ENCODE assay signal across 15 mouse cellular contexts in the genomic region with DNA sequence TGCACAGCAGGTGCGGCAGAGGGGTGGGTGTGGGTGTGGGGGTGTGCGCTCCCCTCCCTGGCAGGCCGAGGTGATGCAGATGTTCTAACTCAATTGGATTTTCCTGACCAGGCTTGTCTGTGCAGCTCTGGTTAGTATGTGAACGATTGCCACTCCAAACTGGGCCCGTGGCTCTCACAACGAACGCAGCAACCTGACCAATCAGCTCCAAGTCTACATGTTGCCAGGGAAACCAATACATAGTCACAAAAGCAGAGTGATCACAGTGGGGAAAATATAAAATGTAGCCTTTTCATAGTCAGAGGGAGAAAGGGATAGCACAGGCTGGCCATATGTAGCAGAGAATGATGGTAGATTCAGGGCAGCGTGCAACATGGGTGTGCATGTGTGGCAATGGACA.
A peak's percentile ranks its signal among the peaks of the same experiment; 100 is the strongest.
DNase-seq lines count a peak whose midpoint lies in the region; ATAC-seq and TF ChIP-seq lines count a peak whose summit lies in the region.
"Had no signal": no experiment of that assay in that cellular context is flagged by ENCODE, and none has a peak within 500 bp of the region (broad histone marks: within the 10 kb centered on the region; RNA-seq: fewer than 3 reads in every experiment).

No protein-coding gene starts in this region.

- no peak for TF ChIP-seq EP300 in lung, postnatal 0 days (IDR thresholded peaks at IDR 0.05)

- no peaks in the 10 kb centered on the region for H3K27me3 ChIP-seq in forebrain, embryonic 14.5 days (replicated peaks; ENCODE audit: control insufficient read depth, insufficient read depth, low read length)
- no peaks in the 10 kb centered on the region for H3K27me3 ChIP-seq in forebrain, embryonic 10.5 days (ENCODE audit: poor library complexity, severe bottlenecking)
- H3K27me3 ChIP-seq in midbrain, postnatal 0 days (ENCODE audit: insufficient read depth, low read length) = no peaks in the 10 kb centered on the region
- no peaks in the 10 kb centered on the region for H3K27me3 ChIP-seq in lung, postnatal 0 days (replicated peaks; ENCODE audit: insufficient read depth, low read length)
- H3K27me3 ChIP-seq: embryonic facial prominence, embryonic 15.5 days had no signal

- ATAC-seq in forebrain, embryonic 14.5 days = peak; percentile 37; the same call in 1 of the 2 replicates
- ATAC-seq in midbrain, postnatal 0 days (ENCODE audit: low FRiP score) = peak; percentile 69; the same call in 1 of the 2 replicates
- ATAC-seq in lung, postnatal 0 days = no peak

- no peaks in the 10 kb centered on the region for H3K36me3 ChIP-seq in forebrain, embryonic 14.5 days (ENCODE audit: control insufficient read depth, insufficient read depth, low read length)
- H3K36me3 ChIP-seq in forebrain, embryonic 10.5 days (replicated peaks) = no peaks in the 10 kb centered on the region
- H3K36me3 ChIP-seq in midbrain, postnatal 0 days (ENCODE audit: insufficient read depth, low read length) = no peaks in the 10 kb centered on the region
- no peaks in the 10 kb centered on the region for H3K36me3 ChIP-seq in lung, postnatal 0 days (ENCODE audit: insufficient read depth, low read length)
- H3K36me3 ChIP-seq: embryonic facial prominence, embryonic 15.5 days had no signal

- peaks cover 9% of the 10 kb centered on the region for H3K4me1 ChIP-seq in forebrain, embryonic 14.5 days (ENCODE audit: control insufficient read depth, insufficient read depth, low read length)
- peaks cover 25% of the 10 kb centered on the region for H3K4me1 ChIP-seq in forebrain, embryonic 10.5 days
- peaks cover 17% of the 10 kb centered on the region; the same call in 1 of the 2 replicates for H3K4me1 ChIP-seq in midbrain, postnatal 0 days (ENCODE audit: insufficient read depth, low read length)
- peaks cover 4% of the 10 kb centered on the region; the same call in 1 of the 2 replicates for H3K4me1 ChIP-seq in lung, postnatal 0 days (ENCODE audit: insufficient read depth, low read depth, low read length)

- no peak overlapping the region for H3K4me3 ChIP-seq in forebrain, embryonic 14.5 days (ENCODE audit: low read depth, low read length)
- no peak overlapping the region for H3K4me3 ChIP-seq in forebrain, embryonic 10.5 days
- H3K4me3 ChIP-seq in layer of hippocampus, adult 2 months = no peak overlapping the region
- no peak overlapping the region for H3K4me3 ChIP-seq in midbrain, postnatal 0 days (ENCODE audit: low read depth, low read length)
- H3K4me3 ChIP-seq in lung, postnatal 0 days (ENCODE audit: low read depth, low read length) = no peak overlapping the region
- H3K4me3 ChIP-seq: embryonic facial prominence, embryonic 15.5 days; myocyte had no signal

- TF ChIP-seq CTCF in layer of hippocampus, adult 2 months (conservative IDR thresholded peaks at IDR 0.05) = no peak
- TF ChIP-seq CTCF in midbrain, postnatal 0 days (IDR thresholded peaks at IDR 0.05) = no peak
- no peak for TF ChIP-seq CTCF in lung, postnatal 0 days (IDR thresholded peaks at IDR 0.05)

- DNase-seq in forebrain, embryonic 14.5 days (ENCODE audit: low spot score) = peak; percentile 75
- DNase-seq in forebrain, embryonic 10.5 days (ENCODE audit: extremely low spot score, low spot score) = no peak
- DNase-seq in brain, embryonic 18.5 days (ENCODE audit: low read depth, low spot score) = peak; percentile 67
- peak; percentile 40 to 59 for DNase-seq in layer of hippocampus, adult 2 months (ENCODE audit: low spot score in 2 of 2)
- DNase-seq in midbrain, postnatal 0 days (ENCODE audit: low spot score) = peak; percentile 70
- no peak for DNase-seq in cerebellum, adult 11 months
- no peak for DNase-seq in lung, postnatal 0 days (ENCODE audit: low spot score)
- DNase-seq in cerebellum, postnatal 36 days = no peak
- DNase-seq: adrenal gland, adult 2 months; cerebellum, adult 9-10 months; kidney, postnatal 36 days; lung, adult 18-20 months; thymus, postnatal 36 days had no signal

- no peak overlapping the region for H3K9ac ChIP-seq in forebrain, embryonic 14.5 days (ENCODE audit: low read length)
- H3K9ac ChIP-seq in midbrain, postnatal 0 days (replicated peaks; ENCODE audit: low read length, poor library complexity, severe bottlenecking) = no peak overlapping the region
- H3K9ac ChIP-seq in lung, postnatal 0 days (replicated peaks; ENCODE audit: low read depth) = no peak overlapping the region
- H3K9ac ChIP-seq: embryonic facial prominence, embryonic 15.5 days had no signal

- H3K9me3 ChIP-seq in forebrain, embryonic 14.5 days (replicated peaks; ENCODE audit: control insufficient read depth, low read length) = no peaks in the 10 kb centered on the region
- no peaks in the 10 kb centered on the region for H3K9me3 ChIP-seq in forebrain, embryonic 10.5 days
- no peaks in the 10 kb centered on the region for H3K9me3 ChIP-seq in midbrain, postnatal 0 days (ENCODE audit: low read length)
- no peaks in the 10 kb centered on the region for H3K9me3 ChIP-seq in lung, postnatal 0 days (ENCODE audit: low read length)
- H3K9me3 ChIP-seq: embryonic facial prominence, embryonic 15.5 days had no signal

- H3K4me2 ChIP-seq in forebrain, embryonic 14.5 days (ENCODE audit: low read length) = no peak overlapping the region
- no peak overlapping the region for H3K4me2 ChIP-seq in midbrain, postnatal 0 days (ENCODE audit: low read depth, low read length, poor library complexity, severe bottlenecking)
- no peak overlapping the region for H3K4me2 ChIP-seq in lung, postnatal 0 days (replicated peaks; ENCODE audit: low read depth, low read length)
- H3K4me2 ChIP-seq: embryonic facial prominence, embryonic 15.5 days had no signal

- 73% methylated on average over 8 of the region's 8 CpGs for WGBS in forebrain, embryonic 14.5 days
- 92% methylated on average over 8 of the region's 8 CpGs for WGBS in forebrain, embryonic 10.5 days
- 46% methylated on average over 8 of the region's 8 CpGs for WGBS in midbrain, postnatal 0 days
- WGBS in lung, postnatal 0 days = 67% methylated on average over 8 of the region's 8 CpGs

- peak overlapping the region; percentile 63 for H3K27ac ChIP-seq in forebrain, embryonic 14.5 days (ENCODE audit: low read depth, low read length)
- H3K27ac ChIP-seq in forebrain, embryonic 10.5 days = no peak overlapping the region; the same call in 1 of the 2 replicates
- H3K27ac ChIP-seq in layer of hippocampus, adult 2 months = peak overlapping the region; percentile 64
- H3K27ac ChIP-seq in midbrain, postnatal 0 days (ENCODE audit: low read depth, low read length) = peak overlapping the region; percentile 70
- no peak overlapping the region for H3K27ac ChIP-seq in lung, postnatal 0 days (ENCODE audit: low read length)
- H3K27ac ChIP-seq: embryonic facial prominence, embryonic 15.5 days had no signal

Comparison
In these comparisons a context has a peak if more than half of its experiments do, and no peak if none do; other contexts are left out.
1. DNase-seq: peak in forebrain, embryonic 14.5 days (single experiment), brain, embryonic 18.5 days (single experiment), layer of hippocampus, adult 2 months (2 of 2) and midbrain, postnatal 0 days (single experiment); none in forebrain, embryonic 10.5 days (single experiment), cerebellum, adult 11 months (single experiment), lung, postnatal 0 days (single experiment) and cerebellum, postnatal 36 days (0 of 2).
2. H3K27ac ChIP-seq: peak in forebrain, embryonic 14.5 days (single experiment), layer of hippocampus, adult 2 months (single experiment) and midbrain, postnatal 0 days (single experiment); none in forebrain, embryonic 10.5 days (single experiment) and lung, postnatal 0 days (single experiment).